Mouse (Mus musculus): ENCODE measurements around the gene Jph2. TPM values are rescaled to one million over a fixed set of nuclear protein-coding genes. Genes with fewer than 3 reads are reported as not detected.

The Jph2 gene
- polyA plus RNA-seq (2014; fragmentation: Nextera tagmentation; extraction: Ambion mirVana): 0.20 and 0.21 TPM in 2 replicates

DNA sequence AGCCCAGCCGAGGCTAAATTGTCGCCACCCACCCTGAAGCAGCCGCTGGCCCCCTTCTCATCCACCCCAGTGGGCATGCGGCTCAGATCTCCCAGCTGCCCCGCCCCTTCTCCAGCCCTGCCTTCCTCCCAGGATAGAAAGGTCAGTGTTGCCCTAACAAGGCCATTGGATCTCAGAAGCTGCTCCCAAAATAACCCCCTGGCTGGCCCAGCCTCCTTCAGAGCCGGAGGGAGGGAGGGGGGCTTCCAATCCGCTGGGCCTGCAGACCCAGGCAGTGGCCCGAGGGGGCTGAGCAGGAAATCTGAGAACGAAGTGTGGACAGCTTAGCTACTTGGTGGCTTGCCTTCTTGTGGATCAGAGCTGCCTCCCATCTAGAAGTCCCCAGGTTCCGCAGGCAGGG lies at the start of gene Jph2:
Gene Jph2, minus strand, starts transcription at position 89 of the 400 bp plus-strand sequence.
- Histone ChIP-seq H3K4me1 (ENCODE audit: control insufficient read depth, insufficient read depth, low read length) (no peaks in the 10 kb centered on the region), H3K9me3 (ENCODE audit: control insufficient read depth, low read length) (no peaks in the 10 kb centered on the region), H3K9ac (replicated peaks; ENCODE audit: low read depth, low read length) (no peak within 1 kb of the TSS), H3K27me3 (ENCODE audit: control insufficient read depth, insufficient read depth, low read length) (no peaks in the 10 kb centered on the region), H3K4me3 (ENCODE audit: low read depth, low read length) (no peak within 1 kb of the TSS), H3K27ac (ENCODE audit: low read depth, low read length) (no peak within 1 kb of the TSS), H3K4me2 (ENCODE audit: low read depth, low read length) (no peak within 1 kb of the TSS; the same call in 1 of the 2 replicates), H3K36me3 (ENCODE audit: control insufficient read depth, insufficient read depth, low read length) (no peaks in the 10 kb centered on the region)
- WGBS: 12% methylated on average over 10 of the region's 10 CpGs
- no peak for ATAC-seq (ENCODE audit: low read depth)

GRCm38 (mm10) chr2:163447375-163447774 lies 49.6 kb upstream of the Jph2 start:
- no peak overlapping the region for H3K4me3 ChIP-seq (ENCODE audit: low read depth, low read length)
- H3K27ac ChIP-seq (ENCODE audit: low read depth, low read length): no peak overlapping the region
- H3K9me3 ChIP-seq (ENCODE audit: control insufficient read depth, low read length): no peaks in the 10 kb centered on the region
- peaks cover 16% of the 10 kb centered on the region for H3K36me3 ChIP-seq (ENCODE audit: control insufficient read depth, insufficient read depth, low read length)
- H3K27me3 ChIP-seq (ENCODE audit: control insufficient read depth, insufficient read depth, low read length): no peaks in the 10 kb centered on the region
- ATAC-seq (ENCODE audit: low read depth): no peak
- H3K9ac ChIP-seq (replicated peaks; ENCODE audit: low read depth, low read length): no peak overlapping the region
- 88% methylated on average over 12 of the region's 12 CpGs for WGBS
- H3K4me1 ChIP-seq (ENCODE audit: control insufficient read depth, insufficient read depth, low read length): no peaks in the 10 kb centered on the region
- no peak overlapping the region for H3K4me2 ChIP-seq (ENCODE audit: low read depth, low read length)

DNA sequence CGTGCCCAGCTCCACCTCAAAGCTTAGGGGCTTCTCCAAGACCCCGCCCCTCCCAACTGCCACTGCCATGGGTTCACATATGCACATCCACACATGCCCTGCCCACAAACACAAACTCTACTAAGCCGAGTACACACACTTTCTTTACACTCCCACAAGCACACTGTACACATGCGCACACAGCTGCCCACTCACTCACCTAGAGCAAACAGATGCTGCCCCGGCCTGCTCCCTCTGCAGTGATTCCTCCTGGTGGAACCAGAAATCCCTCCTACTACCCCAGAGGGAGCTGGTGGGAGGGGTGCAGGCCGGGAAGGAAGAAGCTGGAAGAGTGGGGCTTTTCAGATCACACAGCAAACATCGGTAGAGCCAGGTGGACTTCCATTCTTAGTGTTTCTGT lies 46.2 kb upstream of the Jph2 start:
- Histone ChIP-seq H3K36me3 (ENCODE audit: control insufficient read depth, insufficient read depth, low read length) (peaks cover 6% of the 10 kb centered on the region), H3K4me3 (ENCODE audit: low read depth, low read length) (no peak overlapping the region), H3K9me3 (ENCODE audit: control insufficient read depth, low read length) (no peaks in the 10 kb centered on the region), H3K27me3 (ENCODE audit: control insufficient read depth, insufficient read depth, low read length) (no peaks in the 10 kb centered on the region), H3K27ac (ENCODE audit: low read depth, low read length) (no peak overlapping the region), H3K9ac (replicated peaks; ENCODE audit: low read depth, low read length) (no peak overlapping the region), H3K4me2 (ENCODE audit: low read depth, low read length) (no peak overlapping the region), H3K4me1 (ENCODE audit: control insufficient read depth, insufficient read depth, low read length) (peaks cover 16% of the 10 kb centered on the region)
- WGBS: 69% methylated on average over 7 of the region's 7 CpGs
- no peak for ATAC-seq (ENCODE audit: low read depth)

DNA sequence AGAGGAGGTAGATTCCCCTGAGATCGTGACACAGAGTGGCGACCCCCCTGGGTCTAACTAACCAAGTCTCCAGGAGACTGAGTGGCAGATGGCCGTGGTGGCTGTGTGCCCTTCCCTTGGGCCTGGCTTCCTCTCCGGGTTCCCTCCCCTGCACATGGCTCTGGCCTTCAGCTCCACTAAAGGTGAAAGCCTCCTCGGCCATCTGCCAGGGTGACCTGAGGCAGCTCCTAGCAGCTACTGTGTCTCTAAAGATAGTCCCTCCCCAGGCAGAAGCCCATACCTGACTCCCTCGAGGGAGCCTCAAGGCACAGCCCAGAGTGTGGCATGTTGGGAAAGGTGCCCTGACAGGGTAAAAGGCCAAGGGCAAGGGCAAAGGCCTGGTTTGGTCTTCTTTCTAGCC lies 45.8 kb upstream of the Jph2 start:
- H3K36me3 ChIP-seq (ENCODE audit: control insufficient read depth, insufficient read depth, low read length): peaks cover 6% of the 10 kb centered on the region
- H3K27ac ChIP-seq (ENCODE audit: low read depth, low read length): no peak overlapping the region
- no peak for ATAC-seq (ENCODE audit: low read depth)
- WGBS: 80% methylated on average over 6 of the region's 6 CpGs
- no peak overlapping the region for H3K4me2 ChIP-seq (ENCODE audit: low read depth, low read length)
- H3K4me1 ChIP-seq (ENCODE audit: control insufficient read depth, insufficient read depth, low read length): peaks cover 16% of the 10 kb centered on the region
- no peak overlapping the region for H3K4me3 ChIP-seq (ENCODE audit: low read depth, low read length)
- no peak overlapping the region for H3K9ac ChIP-seq (replicated peaks; ENCODE audit: low read depth, low read length)
- H3K9me3 ChIP-seq (ENCODE audit: control insufficient read depth, low read length): no peaks in the 10 kb centered on the region
- H3K27me3 ChIP-seq (ENCODE audit: control insufficient read depth, insufficient read depth, low read length): no peaks in the 10 kb centered on the region

DNA sequence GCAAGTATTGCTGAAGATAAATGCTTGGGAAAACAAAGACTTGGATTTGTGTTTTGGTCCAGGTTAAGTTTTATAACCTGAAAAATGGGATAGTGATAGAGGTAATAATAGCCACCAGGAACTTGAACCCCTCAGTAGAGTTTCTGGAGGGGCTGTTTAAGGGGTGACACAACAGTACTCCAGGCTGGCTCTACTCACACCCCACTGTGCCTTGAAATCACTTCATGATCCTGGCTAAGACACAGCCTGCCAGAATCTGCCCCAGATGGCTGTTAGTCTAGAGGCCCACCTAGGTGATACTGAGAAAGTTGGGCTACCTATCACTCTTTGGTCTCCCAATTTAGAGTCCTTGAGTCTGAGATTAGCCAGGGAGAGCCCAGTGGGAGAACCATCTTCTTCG lies 41.7 kb upstream of the Jph2 start:
- H3K27ac ChIP-seq (ENCODE audit: low read depth, low read length): no peak overlapping the region
- H3K4me1 ChIP-seq (ENCODE audit: control insufficient read depth, insufficient read depth, low read length): peaks cover 20% of the 10 kb centered on the region

DNA sequence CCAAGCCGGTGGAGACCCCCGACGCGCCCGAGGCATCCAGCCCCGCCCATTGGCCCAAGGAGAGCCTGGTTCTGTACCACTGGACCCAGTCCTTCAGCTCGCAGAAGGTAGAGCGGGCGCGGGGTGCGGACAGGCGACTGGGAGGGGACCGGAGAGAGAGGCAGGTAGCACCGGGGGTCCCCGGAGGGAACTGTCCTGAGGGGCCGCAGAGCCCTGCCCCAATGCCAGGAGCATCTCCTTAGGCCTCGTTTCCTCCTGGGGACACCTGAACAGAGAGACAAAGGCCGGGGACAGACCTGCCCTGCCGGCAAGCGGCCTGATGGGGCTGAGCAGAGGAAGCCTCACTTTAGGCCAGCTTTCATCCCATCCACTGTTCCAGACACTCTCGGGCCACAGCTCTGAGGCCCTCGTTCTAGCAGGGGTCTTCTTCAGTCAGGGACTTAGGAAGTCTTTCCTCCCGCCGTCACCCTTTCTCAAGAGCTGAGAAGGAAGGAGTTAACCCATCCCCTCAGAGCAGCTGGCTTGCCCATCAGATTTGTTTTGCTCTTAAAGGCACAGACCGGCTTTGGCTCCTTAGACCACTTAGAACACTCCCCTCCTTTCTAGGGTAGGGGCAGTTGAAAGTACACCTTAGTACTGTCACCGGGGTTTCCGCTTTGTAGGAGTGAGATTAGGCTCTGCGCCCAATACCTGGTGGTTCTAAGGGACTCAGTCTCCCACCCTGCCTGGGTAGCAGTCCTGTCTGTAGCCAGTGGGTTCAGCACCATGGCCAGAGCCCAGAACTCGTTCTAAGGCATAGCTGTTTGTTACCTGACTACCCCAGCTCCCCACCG lies 41.0 kb upstream of the Jph2 start:
- H3K36me3 ChIP-seq (ENCODE audit: control insufficient read depth, insufficient read depth, low read length): no peaks in the 10 kb centered on the region
- H3K4me2 ChIP-seq (ENCODE audit: low read depth, low read length): peak overlapping the region; percentile 59
- peak; percentile 52 for ATAC-seq (ENCODE audit: low read depth)
- peak overlapping the region; percentile 68 for H3K4me3 ChIP-seq (ENCODE audit: low read depth, low read length)
- H3K9ac ChIP-seq (replicated peaks; ENCODE audit: low read depth, low read length): peak overlapping the region; percentile 93
- peaks cover 20% of the 10 kb centered on the region for H3K4me1 ChIP-seq (ENCODE audit: control insufficient read depth, insufficient read depth, low read length)
- H3K27ac ChIP-seq (ENCODE audit: low read depth, low read length): peak overlapping the region; percentile 80
- 2% methylated on average over 30 of the region's 30 CpGs for WGBS
- no peaks in the 10 kb centered on the region for H3K27me3 ChIP-seq (ENCODE audit: control insufficient read depth, insufficient read depth, low read length)
- H3K9me3 ChIP-seq (ENCODE audit: control insufficient read depth, low read length): no peaks in the 10 kb centered on the region

More for the DNA sequence above, 41.7 kb upstream of the Jph2 start:
- Histone ChIP-seq H3K36me3 (ENCODE audit: control insufficient read depth, insufficient read depth, low read length) (no peaks in the 10 kb centered on the region), H3K27me3 (ENCODE audit: control insufficient read depth, insufficient read depth, low read length) (no peaks in the 10 kb centered on the region), H3K4me3 (ENCODE audit: low read depth, low read length) (peak overlapping the region; percentile 68), H3K4me2 (ENCODE audit: low read depth, low read length) (peak overlapping the region; percentile 59), H3K9me3 (ENCODE audit: control insufficient read depth, low read length) (no peaks in the 10 kb centered on the region), H3K9ac (replicated peaks; ENCODE audit: low read depth, low read length) (peak overlapping the region; percentile 93)
- WGBS: 80% methylated on average over 1 of the region's 1 CpGs
- ATAC-seq (ENCODE audit: low read depth): no peak

GRCm38 (mm10) chr2:163438246-163438618 lies 40.4 kb upstream of the Jph2 start, which contains the start of gene Gdap1l1:
TSS of gene Gdap1l1 (plus strand) at chr2:163438476.
- Histone ChIP-seq H3K9ac (replicated peaks; ENCODE audit: low read depth, low read length) (peak within 1 kb of the TSS; percentile 93), H3K27me3 (ENCODE audit: control insufficient read depth, insufficient read depth, low read length) (no peaks in the 10 kb centered on the region), H3K36me3 (ENCODE audit: control insufficient read depth, insufficient read depth, low read length) (no peaks in the 10 kb centered on the region), H3K27ac (ENCODE audit: low read depth, low read length) (peak within 1 kb of the TSS; percentile 80), H3K4me3 (ENCODE audit: low read depth, low read length) (peak within 1 kb of the TSS; percentile 68), H3K4me2 (ENCODE audit: low read depth, low read length) (peak within 1 kb of the TSS; percentile 59), H3K9me3 (ENCODE audit: control insufficient read depth, low read length) (no peaks in the 10 kb centered on the region), H3K4me1 (ENCODE audit: control insufficient read depth, insufficient read depth, low read length) (peaks cover 20% of the 10 kb centered on the region)
- under 1% methylated on average over 18 of the region's 18 CpGs for WGBS
- peak; percentile 87 for ATAC-seq (ENCODE audit: low read depth)

DNA sequence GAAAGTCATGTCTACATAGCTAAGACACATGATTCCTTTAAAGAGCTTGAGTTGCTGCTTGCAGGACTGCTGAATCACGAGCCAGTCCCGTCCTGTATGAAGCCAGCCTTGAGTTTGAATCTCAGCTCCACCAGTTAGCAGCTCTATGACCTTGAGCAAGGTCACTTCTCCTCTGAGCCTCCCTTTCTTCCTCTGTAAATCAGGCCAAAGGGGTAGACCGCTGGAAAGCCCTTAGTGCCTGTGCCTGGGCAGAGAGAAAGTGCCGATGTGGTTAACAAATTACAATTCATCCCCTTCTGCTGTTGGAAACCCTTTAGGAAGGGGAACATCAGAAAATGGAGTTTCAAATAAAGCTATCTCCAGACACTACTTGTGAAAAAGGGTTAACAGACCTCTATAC lies 40.0 kb upstream of the Jph2 start:
- Histone ChIP-seq H3K27ac (ENCODE audit: low read depth, low read length) (peak overlapping the region; percentile 80; the same call in 1 of the 2 replicates), H3K27me3 (ENCODE audit: control insufficient read depth, insufficient read depth, low read length) (no peaks in the 10 kb centered on the region), H3K4me1 (ENCODE audit: control insufficient read depth, insufficient read depth, low read length) (peaks cover 20% of the 10 kb centered on the region), H3K36me3 (ENCODE audit: control insufficient read depth, insufficient read depth, low read length) (no peaks in the 10 kb centered on the region), H3K4me2 (ENCODE audit: low read depth, low read length) (peak overlapping the region; percentile 59), H3K4me3 (ENCODE audit: low read depth, low read length) (peak overlapping the region; percentile 68), H3K9ac (replicated peaks; ENCODE audit: low read depth, low read length) (peak overlapping the region; percentile 93), H3K9me3 (ENCODE audit: control insufficient read depth, low read length) (no peaks in the 10 kb centered on the region)
- no peak for ATAC-seq (ENCODE audit: low read depth)
- 35% methylated on average over 4 of the region's 4 CpGs for WGBS

DNA sequence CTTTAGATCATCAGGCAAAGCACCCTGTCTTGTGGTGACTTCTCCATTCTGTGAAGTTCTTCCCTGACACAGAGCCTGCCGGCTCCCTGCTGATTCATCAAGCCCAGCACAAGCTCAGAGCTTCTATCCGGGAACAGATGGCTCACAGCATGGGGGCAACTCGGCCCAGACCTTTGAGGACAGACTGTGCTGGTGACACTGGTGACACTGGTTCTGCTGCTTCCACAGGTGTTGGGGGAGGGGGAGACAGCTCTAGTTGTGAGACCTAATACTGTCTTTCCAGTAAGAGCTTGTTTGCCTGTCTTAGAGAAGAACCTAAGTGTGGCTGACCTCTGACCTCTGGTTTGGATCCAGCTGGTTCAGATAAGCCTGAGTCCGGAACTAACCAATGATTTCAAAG lies 36.2 kb upstream of the Jph2 start:
- H3K4me2 ChIP-seq (ENCODE audit: low read depth, low read length): no peak overlapping the region
- H3K9me3 ChIP-seq (ENCODE audit: control insufficient read depth, low read length): no peaks in the 10 kb centered on the region
- H3K27ac ChIP-seq (ENCODE audit: low read depth, low read length): no peak overlapping the region
- H3K36me3 ChIP-seq (ENCODE audit: control insufficient read depth, insufficient read depth, low read length): no peaks in the 10 kb centered on the region
- ATAC-seq (ENCODE audit: low read depth): no peak
- H3K27me3 ChIP-seq (ENCODE audit: control insufficient read depth, insufficient read depth, low read length): no peaks in the 10 kb centered on the region
- H3K4me1 ChIP-seq (ENCODE audit: control insufficient read depth, insufficient read depth, low read length): peaks cover 4% of the 10 kb centered on the region; the same call in 1 of the 2 replicates
- 27% methylated on average over 4 of the region's 4 CpGs for WGBS
- no peak overlapping the region for H3K4me3 ChIP-seq (ENCODE audit: low read depth, low read length)
- H3K9ac ChIP-seq (replicated peaks; ENCODE audit: low read depth, low read length): no peak overlapping the region
